Mouse (Mus musculus) layer of hippocampus, adult 2 months (tissue): Measurements from ENCODE around the gene Krtap4-16. TPM values are rescaled to one million over a fixed set of nuclear protein-coding genes. Genes with fewer than 3 reads are reported as not detected.
A peak's percentile ranks its signal among the peaks of the same experiment; 100 is the strongest.
"Not testable (repeated sequence)": the region's sequence is repeated elsewhere in the genome, so short reads cannot be mapped to it uniquely, and the experiment has no call there.

Source experiments
- DNase-seq, 2 experiments: peaks; one replicate each; pipeline ENCODE4 v3.0.0; 2022; ENCODE audit warnings: low spot score in 2 of 2
- H3K27ac ChIP-seq: fragments of 200-600 bp; 2 replicates; pipeline ENCODE4 v1.8.1; 2022
- H3K4me3 ChIP-seq: fragments of 200-600 bp; 2 replicates; pipeline ENCODE4 v1.8.1; 2022; ENCODE audit warnings: mild to moderate bottlenecking
- CTCF ChIP-seq: fragments of 200-600 bp; conservative IDR thresholded peaks from 2 replicates; pipeline ENCODE4 v1.8.1; 2022; ENCODE audit warnings: antibody characterized with exemption, mild to moderate bottlenecking, moderate library complexity
- long read RNA-seq, 2 experiments: library from polyadenylated mRNA; stranded (forward); transcript quantifications; one replicate each; pipeline ENCODE4 v2.0.0; 2021; ENCODE audit warnings: borderline mapping rate in 2 of 2
- total RNA-seq, 2 experiments: library from RNA; stranded (reverse); gene quantifications; 2 replicates each; pipeline ENCODE4 v1.2.3; 2021

Gene Krtap4-16
- not detected for total RNA-seq
- long read RNA-seq, experiment 1 = 0 reads
- long read RNA-seq, experiment 2 = 0 reads

- no peak for TF ChIP-seq CTCF
- no peak for DNase-seq
- Histone ChIP-seq H3K27ac (no peak within 1 kb of the TSS), H3K4me3 (no peak within 1 kb of the TSS)
These were observed at the start of gene Krtap4-16 for GRCm38 (mm10) chr11:99851508-99851907. Gene Krtap4-16, minus strand, starts transcription at chr11:99851608.

GRCm38 (mm10) chr11:99878887-99879286, 27.5 kb upstream of the Krtap4-16 start, which contains the start of gene Gm11567:
Gene Gm11567, plus strand, starts transcription at chr11:99879187.
- H3K4me3 ChIP-seq = not testable (repeated sequence)

GRCm38 (mm10) chr11:99873089-99873488, 21.7 kb upstream of the Krtap4-16 start, which contains the start of gene Krtap9-1:
Gene Krtap9-1, plus strand, starts transcription at chr11:99873389.
- not testable (repeated sequence) for H3K4me3 ChIP-seq, DNase-seq, H3K27ac ChIP-seq

More at GRCm38 (mm10) chr11:99878887-99879286, 27.5 kb upstream of the Krtap4-16 start, which contains the start of gene Gm11567:
- H3K27ac ChIP-seq, DNase-seq: not testable (repeated sequence)

GRCm38 (mm10) chr11:99864176-99864575, 12.8 kb upstream of the Krtap4-16 start, which contains the start of gene Gm11559:
Gene Gm11559, plus strand, starts transcription at chr11:99864476.
- not testable (repeated sequence) for H3K4me3 ChIP-seq, DNase-seq, H3K27ac ChIP-seq

GRCm38 (mm10) chr11:99858761-99859160, 7.4 kb upstream of the Krtap4-16 start:
- no peak for TF ChIP-seq CTCF
- Histone ChIP-seq H3K4me3 (no peak overlapping the region), H3K27ac (no peak overlapping the region)
- DNase-seq = no peak

- no peak for TF ChIP-seq CTCF
- Histone ChIP-seq H3K4me3 (no peak within 1 kb of the TSS), H3K27ac (no peak within 1 kb of the TSS)
- no peak for DNase-seq
These were observed 6.2 kb upstream of the Krtap4-16 start, which contains the start of gene Gm11568 for GRCm38 (mm10) chr11:99857617-99858016. Gene Gm11568, plus strand, starts transcription at chr11:99857917.

- Histone ChIP-seq H3K27ac (no peak overlapping the region), H3K4me3 (no peak overlapping the region)
- no peak for DNase-seq
- TF ChIP-seq CTCF = peak; percentile 56
These were observed 2.7 kb upstream of the Krtap4-16 start for GRCm38 (mm10) chr11:99854121-99854520.

GRCm38 (mm10) chr11:99846746-99847145, 4.7 kb downstream of the Krtap4-16 start:
- TF ChIP-seq CTCF = no peak
- no peak for DNase-seq
- H3K4me3 ChIP-seq = no peak overlapping the region

GRCm38 (mm10) chr11:99842185-99842584, 9.2 kb downstream of the Krtap4-16 start:
- Histone ChIP-seq H3K27ac (no peak overlapping the region), H3K4me3 (no peak overlapping the region)
- no peak for DNase-seq
- TF ChIP-seq CTCF = no peak

More at GRCm38 (mm10) chr11:99846746-99847145, 4.7 kb downstream of the Krtap4-16 start:
- H3K27ac ChIP-seq = no peak overlapping the region

GRCm38 (mm10) chr11:99837966-99838365, 13.4 kb downstream of the Krtap4-16 start, which contains the start of gene 2300003K06Rik:
Gene 2300003K06Rik, minus strand, starts transcription at chr11:99838066.
- TF ChIP-seq CTCF = no peak
- Histone ChIP-seq H3K4me3 (no peak within 1 kb of the TSS), H3K27ac (no peak within 1 kb of the TSS)
- DNase-seq = no peak

GRCm38 (mm10) chr11:99815566-99815965, 35.8 kb downstream of the Krtap4-16 start, which contains the start of gene Gm11564:
Gene Gm11564, minus strand, starts transcription at chr11:99815666.
- not testable (repeated sequence) for DNase-seq, H3K4me3 ChIP-seq, H3K27ac ChIP-seq

- H3K4me3 ChIP-seq, DNase-seq, H3K27ac ChIP-seq: not testable (repeated sequence)
These were observed 41.6 kb downstream of the Krtap4-16 start, which contains the start of gene Krtap4-13 for GRCm38 (mm10) chr11:99809792-99810191. Gene Krtap4-13, minus strand, starts transcription at chr11:99809892.

GRCm38 (mm10) chr11:99804346-99804745, 47.1 kb downstream of the Krtap4-16 start, which contains the start of gene Gm11554:
Gene Gm11554, minus strand, starts transcription at chr11:99804446.
- not testable (repeated sequence) for H3K4me3 ChIP-seq, H3K27ac ChIP-seq, DNase-seq

Other genes starting within 250 kb of the Krtap4-16 start
- gene Gm11938, start 248.3 kb downstream of the Krtap4-16 start, total RNA-seq = not detected
- gene Gm11937, start 241.4 kb downstream of the Krtap4-16 start, total RNA-seq = not detected
- not detected for gene Krtap2-4, start 236.8 kb downstream of the Krtap4-16 start, total RNA-seq
- not detected for gene Gm11562, start 231.2 kb downstream of the Krtap4-16 start, total RNA-seq
- gene Krtap4-1, start 223.4 kb downstream of the Krtap4-16 start, total RNA-seq = not detected
- not detected for gene Krtap4-2, start 216.5 kb downstream of the Krtap4-16 start, total RNA-seq
- gene Krtap4-7, start 207.5 kb downstream of the Krtap4-16 start, total RNA-seq = not detected
- gene Gm11555, start 201.4 kb downstream of the Krtap4-16 start, total RNA-seq = not detected
- not detected for gene Gm11563, start 192.6 kb downstream of the Krtap4-16 start, total RNA-seq
- not detected for gene Krtap4-6, start 185.6 kb downstream of the Krtap4-16 start, total RNA-seq
- gene Gm14190, start 160.9 kb downstream of the Krtap4-16 start, total RNA-seq = not detected
- gene Gm14180, start 117.3 kb downstream of the Krtap4-16 start, total RNA-seq = not detected
- gene Gm11595, start 78.7 kb downstream of the Krtap4-16 start, total RNA-seq = not detected
- not detected for gene Krtap4-8, start 70.9 kb downstream of the Krtap4-16 start, total RNA-seq
- not detected for gene Krtap4-9, start 66.4 kb downstream of the Krtap4-16 start, total RNA-seq
- gene Gm11596, start 58.1 kb downstream of the Krtap4-16 start, total RNA-seq = not detected
- gene Gm11569, start 52.7 kb downstream of the Krtap4-16 start, total RNA-seq = not detected
- not detected for gene Gm11554, start 47.2 kb downstream of the Krtap4-16 start, total RNA-seq
- gene Krtap4-13, start 41.7 kb downstream of the Krtap4-16 start, total RNA-seq = not detected
- gene Gm11564, start 35.9 kb downstream of the Krtap4-16 start, total RNA-seq = not detected
- gene 2300003K06Rik, start 13.5 kb downstream of the Krtap4-16 start, total RNA-seq = not detected
- gene Gm11568, start 6.3 kb upstream of the Krtap4-16 start, total RNA-seq = not detected
- not detected for gene Gm11559, start 12.9 kb upstream of the Krtap4-16 start, total RNA-seq
- gene Krtap9-1, start 21.8 kb upstream of the Krtap4-16 start, total RNA-seq = not detected
- gene Gm11567, start 27.6 kb upstream of the Krtap4-16 start, total RNA-seq = not detected
- not detected for gene Krtap31-1, start 56.3 kb upstream of the Krtap4-16 start, total RNA-seq
- not detected for gene Gm11565, start 63.1 kb upstream of the Krtap4-16 start, total RNA-seq
- gene Krtap31-2, start 84.7 kb upstream of the Krtap4-16 start, total RNA-seq = not detected
- gene Krtap9-5, start 96.9 kb upstream of the Krtap4-16 start, total RNA-seq = not detected
- gene Krtap29-1, start 127.4 kb upstream of the Krtap4-16 start, total RNA-seq = not detected
- gene Krtap16-1, start 135.0 kb upstream of the Krtap4-16 start, total RNA-seq = not detected
- not detected for gene Krtap17-1, start 142.4 kb upstream of the Krtap4-16 start, total RNA-seq
- gene Krt33a, start 164.6 kb upstream of the Krtap4-16 start, total RNA-seq = not detected
- not detected for gene Krt33b, start 178.3 kb upstream of the Krtap4-16 start, total RNA-seq
- not detected for gene Krt34, start 189.9 kb upstream of the Krtap4-16 start, total RNA-seq
- not detected for gene Krt31, start 198.9 kb upstream of the Krtap4-16 start, total RNA-seq
- gene Krt32, start 236.6 kb upstream of the Krtap4-16 start, total RNA-seq = not detected
- gene Krt35, start 244.6 kb upstream of the Krtap4-16 start, total RNA-seq = not detected